Mouse (Mus musculus): ENCODE data around the gene Cyb5r4. TPM values are rescaled to one million over a fixed set of nuclear protein-coding genes. Genes with fewer than 3 reads are reported as not detected.
"Not testable (repeated sequence)": the region's sequence is repeated elsewhere in the genome, so short reads cannot be mapped to it uniquely, and the experiment has no call there.

The Cyb5r4 gene
- total and polyA plus RNA-seq, 3 experiments = 13.8 to 116 (median 47.0) TPM

DNA sequence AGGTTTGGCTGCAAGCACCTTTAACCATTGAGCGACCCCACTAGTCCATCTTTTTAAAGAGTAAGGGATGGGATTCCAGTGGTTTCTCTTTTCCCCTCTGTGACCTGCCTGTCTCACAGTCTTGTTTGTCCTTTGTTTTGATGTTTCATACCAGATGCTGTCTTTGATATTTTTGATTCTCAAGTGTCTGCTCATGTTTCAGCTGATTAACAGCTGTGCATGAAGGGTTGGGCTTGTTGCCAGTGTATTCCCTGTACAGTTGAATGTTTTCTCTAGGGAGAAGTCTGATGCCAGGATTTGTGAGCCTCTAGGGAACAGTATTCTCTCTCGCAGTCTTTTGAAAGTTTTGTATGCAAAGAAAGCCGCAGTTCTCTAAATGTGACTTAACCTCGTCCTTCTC lies 27.6 kb downstream of the Cyb5r4 start:
- no peak for TF ChIP-seq GATA1 (IDR thresholded peaks at IDR 0.05; ENCODE audit: borderline replicate concordance, low read length)
- TF ChIP-seq TAL1 (conservative IDR thresholded peaks at IDR 0.05; ENCODE audit: low read depth, low read length) = no peak
- TF ChIP-seq CTCF (IDR thresholded peaks at IDR 0.05; ENCODE audit: low read depth, low read length) = no peak
- no peak for TF ChIP-seq GATA2 (IDR thresholded peaks at IDR 0.05; ENCODE audit: borderline replicate concordance, low read depth, low read length)
- TF ChIP-seq POLR2AphosphoS5 (IDR thresholded peaks at IDR 0.05; ENCODE audit: insufficient replicate concordance, low read depth, low read length) = no peak
- H3K4me3 ChIP-seq (ENCODE audit: low read depth, low read length) = no peak overlapping the region
- ATAC-seq (ENCODE audit: extremely low read depth, insufficient number of reproducible peaks, low FRiP score, poor library complexity, severe bottlenecking) (no peak), DNase-seq (ENCODE audit: low spot score) (no peak)
- no peaks in the 10 kb centered on the region for H3K9me3 ChIP-seq (replicated peaks)
- H3K36me3 ChIP-seq (replicated peaks) = peaks cover 62% of the 10 kb centered on the region
- no peaks in the 10 kb centered on the region for H3K27me3 ChIP-seq (ENCODE audit: insufficient read depth, low read length)
- no peaks in the 10 kb centered on the region for H3K4me1 ChIP-seq (ENCODE audit: insufficient read depth, low read depth, low read length)

DNA sequence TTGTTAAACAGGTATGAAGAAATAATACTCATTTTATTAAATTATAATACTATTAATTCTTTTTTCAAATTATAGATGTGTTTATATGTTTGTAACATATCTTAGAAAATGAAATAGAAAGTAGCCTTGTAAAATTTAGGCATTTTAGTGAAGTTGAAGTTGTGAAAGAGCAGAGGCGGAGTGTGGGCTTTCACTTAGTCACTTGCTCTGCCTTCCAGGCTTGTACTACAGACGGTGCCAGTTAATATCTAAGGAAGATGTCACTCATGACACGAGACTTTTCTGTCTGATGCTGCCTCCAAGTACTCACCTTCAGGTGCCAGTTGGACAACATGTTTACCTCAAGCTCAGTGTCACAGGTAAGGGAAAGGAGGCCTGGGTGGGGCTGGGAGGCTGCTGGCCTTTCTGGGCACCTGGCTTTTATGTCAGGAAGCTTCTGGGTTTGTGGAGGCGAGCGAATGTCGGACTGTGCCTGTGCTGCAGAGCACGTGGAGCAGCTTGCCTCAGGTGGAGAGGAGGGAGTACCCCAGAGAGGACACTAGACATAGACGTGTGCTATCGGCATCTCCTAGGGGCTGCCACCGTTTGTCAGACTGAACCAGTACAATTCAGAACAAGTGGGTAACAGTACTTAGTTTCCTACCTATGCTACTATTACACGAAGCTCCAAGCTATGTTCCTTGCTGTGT lies 33.9 kb downstream of the Cyb5r4 start:
- DNase-seq (ENCODE audit: low spot score) (no peak), ATAC-seq (ENCODE audit: extremely low read depth, insufficient number of reproducible peaks, low FRiP score, poor library complexity, severe bottlenecking) (no peak)
- Histone ChIP-seq H3K4me1 (ENCODE audit: insufficient read depth, low read depth, low read length) (no peaks in the 10 kb centered on the region), H3K9me3 (replicated peaks) (no peaks in the 10 kb centered on the region), H3K4me3 (ENCODE audit: low read depth, low read length) (no peak overlapping the region), H3K27me3 (ENCODE audit: insufficient read depth, low read length) (no peaks in the 10 kb centered on the region), H3K36me3 (replicated peaks) (peaks cover 60% of the 10 kb centered on the region)
- no peak for TF ChIP-seq POLR2AphosphoS5 (IDR thresholded peaks at IDR 0.05; ENCODE audit: insufficient replicate concordance, low read depth, low read length)
- no peak for TF ChIP-seq GATA1 (IDR thresholded peaks at IDR 0.05; ENCODE audit: borderline replicate concordance, low read length)
- no peak for TF ChIP-seq TAL1 (conservative IDR thresholded peaks at IDR 0.05; ENCODE audit: low read depth, low read length)
- TF ChIP-seq GATA2 (IDR thresholded peaks at IDR 0.05; ENCODE audit: borderline replicate concordance, low read depth, low read length) = no peak
- no peak for TF ChIP-seq CTCF (IDR thresholded peaks at IDR 0.05; ENCODE audit: low read depth, low read length)

DNA sequence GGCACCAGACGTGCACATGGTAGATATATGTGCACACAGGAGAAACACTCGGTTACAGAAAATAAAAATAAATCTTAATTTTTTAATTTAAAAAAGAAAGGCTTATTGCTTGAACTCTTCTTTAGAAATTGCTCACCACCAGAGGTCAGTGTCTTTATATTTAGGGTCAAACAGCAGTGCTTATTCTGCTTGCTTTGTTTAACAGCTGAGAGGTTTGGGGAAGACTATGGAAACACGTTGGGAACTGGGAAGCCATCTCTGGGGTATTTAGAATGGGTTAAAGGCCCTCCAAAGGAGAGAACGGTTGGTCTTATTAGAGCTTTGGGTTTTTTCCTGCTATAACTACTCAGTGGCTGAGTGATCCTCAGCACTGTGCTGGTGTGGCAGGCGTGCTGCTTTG lies 40.5 kb downstream of the Cyb5r4 start:
- ATAC-seq (ENCODE audit: extremely low read depth, insufficient number of reproducible peaks, low FRiP score, poor library complexity, severe bottlenecking) (no peak), DNase-seq (ENCODE audit: low spot score) (no peak)
- no peak overlapping the region for H3K4me3 ChIP-seq (ENCODE audit: low read depth, low read length)
- peaks cover 65% of the 10 kb centered on the region for H3K36me3 ChIP-seq (replicated peaks)
- H3K4me1 ChIP-seq (ENCODE audit: insufficient read depth, low read depth, low read length) = no peaks in the 10 kb centered on the region
- TF ChIP-seq GATA1 (IDR thresholded peaks at IDR 0.05; ENCODE audit: borderline replicate concordance, low read length) = no peak
- no peak for TF ChIP-seq TAL1 (conservative IDR thresholded peaks at IDR 0.05; ENCODE audit: low read depth, low read length)
- TF ChIP-seq POLR2AphosphoS5 (IDR thresholded peaks at IDR 0.05; ENCODE audit: insufficient replicate concordance, low read depth, low read length) = no peak
- TF ChIP-seq GATA2 (IDR thresholded peaks at IDR 0.05; ENCODE audit: borderline replicate concordance, low read depth, low read length) = no peak
- TF ChIP-seq CTCF (IDR thresholded peaks at IDR 0.05; ENCODE audit: low read depth, low read length) = no peak
- H3K27me3 ChIP-seq (ENCODE audit: insufficient read depth, low read length) = no peaks in the 10 kb centered on the region
- no peaks in the 10 kb centered on the region for H3K9me3 ChIP-seq (replicated peaks)

DNA sequence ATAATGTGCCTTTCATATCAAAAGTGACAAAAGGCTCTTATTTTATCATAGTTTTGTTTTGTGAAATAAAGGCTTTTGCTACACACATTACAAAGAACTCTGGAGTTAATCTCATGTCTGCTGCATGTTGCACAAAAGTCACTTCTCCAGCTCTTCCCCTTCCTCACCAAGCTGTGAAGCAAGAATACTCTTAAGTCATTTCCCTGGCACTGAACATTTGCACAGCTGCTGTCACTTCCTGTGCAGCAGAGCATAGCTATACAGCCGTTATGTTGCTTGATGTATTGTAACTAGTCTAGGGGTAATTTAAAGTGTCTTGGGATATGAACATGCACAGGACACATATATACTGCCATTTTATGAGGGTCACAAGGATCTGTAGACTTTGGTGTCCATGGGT lies 46.3 kb downstream of the Cyb5r4 start:
- ATAC-seq (ENCODE audit: extremely low read depth, insufficient number of reproducible peaks, low FRiP score, poor library complexity, severe bottlenecking) = no peak
- no peak for TF ChIP-seq GATA2 (IDR thresholded peaks at IDR 0.05; ENCODE audit: borderline replicate concordance, low read depth, low read length)
- TF ChIP-seq CTCF (IDR thresholded peaks at IDR 0.05; ENCODE audit: low read depth, low read length) = no peak
- no peak for TF ChIP-seq GATA1 (IDR thresholded peaks at IDR 0.05; ENCODE audit: borderline replicate concordance, low read length)
- no peak for TF ChIP-seq POLR2AphosphoS5 (IDR thresholded peaks at IDR 0.05; ENCODE audit: insufficient replicate concordance, low read depth, low read length)
- TF ChIP-seq TAL1 (conservative IDR thresholded peaks at IDR 0.05; ENCODE audit: low read depth, low read length) = no peak
- H3K4me1 ChIP-seq (ENCODE audit: insufficient read depth, low read depth, low read length) = no peaks in the 10 kb centered on the region

GRCm38 (mm10) chr9:87071566-87071965 lies 49.8 kb downstream of the Cyb5r4 start:
- not testable (repeated sequence) for H3K27me3 ChIP-seq (ENCODE audit: insufficient read depth, low read length); ATAC-seq (ENCODE audit: extremely low read depth, insufficient number of reproducible peaks, low FRiP score, poor library complexity, severe bottlenecking); H3K9me3 ChIP-seq (replicated peaks); DNase-seq (ENCODE audit: low spot score); H3K4me3 ChIP-seq (ENCODE audit: low read depth, low read length); H3K4me1 ChIP-seq (ENCODE audit: insufficient read depth, low read depth, low read length)
- peaks cover 27% of the 10 kb centered on the region for H3K36me3 ChIP-seq (replicated peaks)

More for the DNA sequence above, 46.3 kb downstream of the Cyb5r4 start:
- Histone ChIP-seq H3K9me3 (replicated peaks) (no peaks in the 10 kb centered on the region), H3K27me3 (ENCODE audit: insufficient read depth, low read length) (no peaks in the 10 kb centered on the region), H3K4me3 (ENCODE audit: low read depth, low read length) (no peak overlapping the region), H3K36me3 (replicated peaks) (peaks cover 48% of the 10 kb centered on the region)
- no peak for DNase-seq (ENCODE audit: low spot score)

DNA sequence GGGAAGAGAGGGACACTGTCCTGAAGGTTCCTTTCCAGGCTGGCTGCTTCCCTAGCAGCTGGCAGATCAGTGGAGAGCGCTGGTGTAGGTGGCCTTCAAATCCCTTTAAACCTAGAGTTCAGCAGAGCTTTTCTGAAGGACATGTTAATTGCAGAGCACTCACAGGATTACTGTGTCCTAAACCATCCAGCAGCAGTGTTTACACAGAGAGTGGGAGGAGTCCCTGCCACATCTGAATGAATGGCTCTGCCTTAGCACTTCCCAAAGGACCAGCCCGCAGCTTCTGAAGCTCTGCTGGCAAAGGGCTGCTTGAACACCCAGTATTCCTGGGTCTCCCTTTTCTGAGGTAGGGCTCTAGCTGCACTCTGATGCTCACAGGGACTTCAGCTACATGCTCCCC lies 56.1 kb downstream of the Cyb5r4 start:
- no peaks in the 10 kb centered on the region for H3K27me3 ChIP-seq (ENCODE audit: insufficient read depth, low read length)
- peaks cover 21% of the 10 kb centered on the region for H3K36me3 ChIP-seq (replicated peaks)
- no peaks in the 10 kb centered on the region for H3K4me1 ChIP-seq (ENCODE audit: insufficient read depth, low read depth, low read length)
- no peaks in the 10 kb centered on the region for H3K9me3 ChIP-seq (replicated peaks)
- ATAC-seq (ENCODE audit: extremely low read depth, insufficient number of reproducible peaks, low FRiP score, poor library complexity, severe bottlenecking) = no peak
- no peak for DNase-seq (ENCODE audit: low spot score)
- H3K4me3 ChIP-seq (ENCODE audit: low read depth, low read length) = no peak overlapping the region
- TF ChIP-seq CTCF (IDR thresholded peaks at IDR 0.05; ENCODE audit: low read depth, low read length) (no peak), TAL1 (conservative IDR thresholded peaks at IDR 0.05; ENCODE audit: low read depth, low read length) (no peak), GATA2 (IDR thresholded peaks at IDR 0.05; ENCODE audit: borderline replicate concordance, low read depth, low read length) (no peak), POLR2AphosphoS5 (IDR thresholded peaks at IDR 0.05; ENCODE audit: insufficient replicate concordance, low read depth, low read length) (no peak), GATA1 (IDR thresholded peaks at IDR 0.05; ENCODE audit: borderline replicate concordance, low read length) (no peak)

All from G1E (cell line).